Mouse (Mus musculus): ENCODE data around the gene Nav2.

Nav2 gene

DNA sequence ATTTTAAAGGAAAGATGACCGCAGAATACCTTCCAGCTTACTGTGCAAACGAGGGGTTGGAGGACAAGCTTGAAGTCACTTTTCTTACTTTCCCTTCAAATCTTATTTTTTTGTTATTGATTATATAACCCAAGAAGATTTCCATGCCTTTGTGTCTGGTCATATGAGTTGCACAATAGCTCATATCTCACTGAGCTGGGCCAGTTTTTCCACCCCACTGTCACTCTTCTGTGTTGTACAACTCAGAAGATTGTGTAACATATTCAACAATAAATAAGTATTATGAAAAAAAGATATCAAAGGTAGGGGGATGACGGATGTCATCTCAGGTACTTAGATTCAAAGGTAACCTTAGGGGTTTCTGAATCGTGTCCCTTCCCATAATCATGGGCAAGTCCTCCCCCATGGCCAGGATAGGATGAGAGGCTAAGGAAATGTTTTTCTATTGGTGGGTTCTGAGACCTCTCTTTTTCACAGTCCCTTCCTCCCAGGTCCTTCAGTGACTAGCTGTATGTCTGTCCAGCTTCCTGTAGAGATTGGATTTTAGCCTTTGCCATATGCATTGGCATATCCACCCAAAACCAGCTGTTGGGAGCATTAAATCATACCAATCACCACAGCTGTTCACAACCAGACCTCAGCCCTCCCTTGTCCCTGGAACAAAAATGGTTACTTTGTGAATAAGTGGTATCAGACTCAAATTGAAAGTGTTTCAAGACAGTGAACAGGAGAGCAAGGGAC, 24.8 kb upstream of the Nav2 start:
- in situ Hi-C loops (cut with MboI; ENCODE audit: low pct_unique_long_range_greater_than_20kb in 1 of 2, low sequenced_read_pairs in 2 of 2, unreplicated experiment in 1 of 2) = no loop called here

DNA sequence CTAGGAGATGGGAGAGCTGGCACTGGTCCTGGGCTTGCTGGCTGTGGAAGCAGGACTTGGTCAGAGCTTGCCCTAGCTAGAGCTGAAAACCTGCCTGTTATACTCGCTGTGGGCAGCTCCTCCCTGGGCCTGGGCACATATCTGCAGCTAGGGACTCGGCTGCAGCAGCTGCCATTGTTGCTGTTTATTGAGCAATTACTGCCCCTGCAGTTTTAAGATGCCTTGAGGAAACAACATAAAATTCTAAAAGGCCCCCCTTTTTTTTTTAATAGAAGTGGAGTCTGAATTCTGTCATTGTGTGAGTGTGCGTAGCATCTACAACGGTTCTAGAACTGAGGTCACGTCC, 24.3 kb upstream of the Nav2 start:
- in situ Hi-C loops (cut with MboI; ENCODE audit: low pct_unique_long_range_greater_than_20kb in 1 of 2, low sequenced_read_pairs in 2 of 2, unreplicated experiment in 1 of 2) = no loop called here

DNA sequence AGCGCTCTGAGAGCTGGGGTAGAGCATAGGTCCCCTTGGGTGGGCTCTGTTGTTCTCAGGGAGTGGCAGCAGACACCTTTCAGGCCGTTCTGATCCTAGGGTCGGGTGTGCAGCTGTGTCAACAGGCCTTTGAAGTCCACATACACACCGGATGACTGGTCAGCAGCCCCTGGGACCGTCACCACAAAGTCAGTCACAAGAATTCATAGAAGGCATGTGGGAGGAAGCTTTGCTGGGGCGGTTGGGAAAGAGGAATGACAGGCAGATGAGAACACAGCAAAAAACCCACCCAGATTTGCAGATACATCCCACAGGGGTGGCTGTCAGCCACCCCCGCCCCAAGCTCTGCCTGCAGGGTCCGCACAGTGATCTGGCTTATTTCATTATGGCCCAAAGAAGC, 20.5 kb upstream of the Nav2 start:
- in situ Hi-C loops (cut with MboI; ENCODE audit: low pct_unique_long_range_greater_than_20kb in 1 of 2, low sequenced_read_pairs in 2 of 2, unreplicated experiment in 1 of 2) = no loop called here

DNA sequence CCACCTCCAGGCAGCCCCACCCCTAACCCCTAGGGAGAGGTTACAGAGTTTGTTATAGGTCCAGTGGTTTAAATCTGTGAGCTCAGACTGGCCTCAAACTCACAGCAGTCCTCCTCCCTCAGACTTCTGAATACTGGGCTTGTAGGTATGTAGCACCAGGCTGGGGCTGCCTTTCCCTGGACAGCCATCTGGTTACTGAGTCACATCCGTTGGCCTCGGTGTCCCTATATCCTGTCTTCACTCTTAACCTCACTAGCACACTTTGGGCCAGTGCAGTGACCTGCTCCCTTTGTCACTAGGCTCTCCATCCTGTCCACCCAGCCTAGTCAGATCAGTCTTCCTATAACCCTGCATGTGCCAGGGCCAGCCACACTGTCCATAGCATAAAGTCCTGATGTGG, 19.8 kb upstream of the Nav2 start:
- in situ Hi-C loops (cut with MboI; ENCODE audit: low pct_unique_long_range_greater_than_20kb in 1 of 2, low sequenced_read_pairs in 2 of 2, unreplicated experiment in 1 of 2) = no loop called here

DNA sequence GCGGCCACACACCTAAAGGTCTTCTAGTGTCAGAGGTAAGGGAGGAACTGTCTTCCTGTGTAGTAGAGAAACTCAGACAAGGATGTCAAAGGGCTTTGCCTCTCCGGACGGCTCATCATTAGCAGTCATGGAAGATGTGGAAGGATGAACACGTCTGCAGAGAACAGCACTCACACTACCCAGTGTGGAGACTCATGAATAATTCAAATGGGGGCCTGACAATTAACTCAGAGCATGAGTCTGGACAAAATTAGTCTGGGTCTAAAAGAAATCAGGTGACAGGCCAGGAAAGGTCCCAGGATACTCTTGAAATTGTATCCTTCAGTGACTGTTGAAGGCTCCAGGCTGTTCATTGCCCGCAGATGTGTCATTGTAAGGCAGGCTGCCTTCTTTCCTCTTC, 17.5 kb upstream of the Nav2 start:
- in situ Hi-C loops (cut with MboI; ENCODE audit: low pct_unique_long_range_greater_than_20kb in 1 of 2, low sequenced_read_pairs in 2 of 2, unreplicated experiment in 1 of 2) = no loop called here

DNA sequence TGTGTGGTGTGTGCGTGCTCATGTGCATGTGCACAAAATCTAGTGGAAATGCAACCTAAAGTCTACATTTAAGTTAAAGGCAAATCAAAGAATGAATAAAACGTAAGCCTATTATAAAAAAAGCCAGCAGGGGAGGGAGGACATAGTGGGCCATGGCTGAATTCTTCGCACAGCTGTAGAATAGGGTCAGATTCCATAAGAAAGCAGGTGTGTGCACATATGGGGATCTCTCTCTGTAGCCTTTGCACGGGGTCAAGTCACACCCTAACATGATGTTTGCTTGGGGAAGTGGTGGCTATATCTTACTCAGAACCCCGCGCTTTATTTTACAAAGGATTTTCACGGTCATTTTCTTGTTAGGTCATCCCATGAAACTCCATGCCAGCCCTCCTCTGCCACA, 15.4 kb upstream of the Nav2 start:
- in situ Hi-C loops (cut with MboI; ENCODE audit: low pct_unique_long_range_greater_than_20kb in 1 of 2, low sequenced_read_pairs in 2 of 2, unreplicated experiment in 1 of 2) = no loop called here

DNA sequence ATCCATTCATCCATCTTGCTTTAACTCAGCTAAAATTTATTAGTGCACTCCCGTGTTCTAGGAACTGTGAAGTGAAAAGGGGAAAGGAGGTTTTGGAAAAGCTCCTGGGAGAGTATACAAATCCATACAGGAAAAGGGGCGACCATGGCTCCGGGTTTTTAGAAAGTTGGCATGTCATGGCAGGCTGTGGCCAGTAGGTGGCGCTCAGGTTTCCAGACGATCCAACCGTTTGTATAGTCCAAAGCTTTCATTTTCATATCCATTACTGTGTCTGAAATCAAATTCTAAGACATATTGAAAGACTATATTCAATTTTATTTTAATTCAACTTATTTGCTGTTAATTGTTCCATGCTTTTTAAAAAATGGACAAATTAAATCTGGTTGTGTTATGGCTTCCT, 14.4 kb upstream of the Nav2 start:
- in situ Hi-C loops (cut with MboI; ENCODE audit: low pct_unique_long_range_greater_than_20kb in 1 of 2, low sequenced_read_pairs in 2 of 2, unreplicated experiment in 1 of 2) = no loop called here

DNA sequence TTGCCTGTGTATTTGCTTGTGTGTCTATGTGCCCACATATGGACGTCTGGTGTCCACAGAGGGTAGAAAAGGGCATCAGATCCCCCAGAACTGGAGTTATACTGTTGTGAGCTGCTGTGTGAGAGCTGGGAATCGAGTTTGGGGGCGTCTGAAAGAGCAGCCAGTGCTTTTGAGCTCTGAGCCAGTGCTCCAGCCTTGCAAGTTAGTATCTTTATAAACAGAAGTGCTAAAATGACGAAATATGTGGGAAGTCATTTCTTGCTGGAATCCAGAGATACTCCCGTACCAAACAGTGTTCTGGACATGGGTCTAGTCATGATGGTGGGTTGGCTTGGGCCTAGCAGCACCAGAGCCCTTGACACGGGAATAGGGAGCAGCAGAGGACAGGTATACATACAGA, 13.8 kb upstream of the Nav2 start:
- in situ Hi-C loops (cut with MboI; ENCODE audit: low pct_unique_long_range_greater_than_20kb in 1 of 2, low sequenced_read_pairs in 2 of 2, unreplicated experiment in 1 of 2) = no loop called here

DNA sequence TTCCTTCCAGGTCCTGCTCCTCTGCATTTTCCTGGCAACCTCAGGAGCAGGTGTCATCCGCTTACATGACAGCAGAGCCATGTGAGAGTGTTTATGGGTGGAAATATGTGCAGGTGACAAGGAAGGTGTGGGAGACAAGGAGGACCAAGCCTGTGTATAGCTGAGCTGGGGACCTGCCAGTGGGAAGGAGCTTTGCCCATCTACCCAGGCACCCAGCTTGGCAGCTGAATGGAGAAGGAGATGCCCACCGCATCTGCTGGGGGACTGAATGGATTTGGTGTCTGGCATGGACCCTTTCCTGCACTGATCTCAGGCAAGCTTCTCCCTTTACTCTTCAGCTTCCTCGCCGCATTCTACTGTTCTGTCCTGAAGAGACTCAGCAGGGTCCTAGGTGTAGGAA, 13.0 kb upstream of the Nav2 start:
- in situ Hi-C loops (cut with MboI; ENCODE audit: low pct_unique_long_range_greater_than_20kb in 1 of 2, low sequenced_read_pairs in 2 of 2, unreplicated experiment in 1 of 2) = no loop called here

DNA sequence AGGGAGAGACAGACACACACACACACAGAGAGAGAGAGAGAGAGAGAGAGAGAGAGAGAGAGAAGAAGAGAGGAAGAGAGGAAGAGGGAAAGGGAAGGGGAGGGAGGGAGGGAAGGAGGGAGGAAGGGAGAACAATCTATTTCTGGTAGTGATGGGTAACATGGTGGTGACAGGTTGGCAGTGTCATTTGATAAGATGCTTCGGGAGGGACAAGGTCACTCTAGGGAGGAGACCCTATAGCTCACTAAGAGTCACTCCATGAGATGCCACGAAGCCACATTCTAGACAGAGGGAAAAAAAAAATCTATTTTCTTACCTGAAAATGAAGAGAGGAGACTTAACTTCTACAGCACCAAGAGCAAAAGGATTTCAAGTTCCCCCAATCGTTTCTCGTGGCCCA, 12.5 kb upstream of the Nav2 start:
- in situ Hi-C loops (cut with MboI; ENCODE audit: low pct_unique_long_range_greater_than_20kb in 1 of 2, low sequenced_read_pairs in 2 of 2, unreplicated experiment in 1 of 2) = no loop called here

DNA sequence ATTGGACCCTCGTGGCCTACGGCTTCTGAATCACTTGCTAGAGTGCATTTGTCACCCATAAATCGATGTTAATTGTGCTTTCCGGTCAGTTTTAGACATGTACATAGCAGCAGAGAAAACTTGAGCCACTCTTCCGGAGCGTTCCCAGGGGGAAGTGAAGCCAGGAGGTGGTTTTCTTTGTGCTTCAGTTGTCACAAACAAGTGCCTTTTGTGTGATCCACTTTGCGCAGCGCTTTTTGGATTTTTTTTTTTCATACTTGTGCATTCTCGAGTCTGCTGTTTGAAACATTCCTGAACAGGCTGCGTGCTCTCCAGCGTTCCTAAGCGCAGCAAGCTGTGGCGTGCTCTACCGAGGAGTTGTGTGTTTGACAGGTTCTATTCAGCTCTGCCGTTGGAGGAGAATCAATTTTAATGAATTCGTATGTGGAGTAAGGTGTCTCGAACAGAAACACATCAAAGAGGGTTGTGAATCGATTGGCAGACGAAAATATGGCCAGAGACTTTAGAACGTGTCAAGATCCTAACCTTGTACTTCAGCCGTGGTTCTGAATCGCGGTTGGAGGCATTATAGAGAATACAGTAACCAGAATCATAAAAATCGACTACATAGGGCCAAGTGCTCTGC, 10.9 kb upstream of the Nav2 start:
- in situ Hi-C loops (cut with MboI; ENCODE audit: low pct_unique_long_range_greater_than_20kb in 1 of 2, low sequenced_read_pairs in 2 of 2, unreplicated experiment in 1 of 2) = no loop called here

DNA sequence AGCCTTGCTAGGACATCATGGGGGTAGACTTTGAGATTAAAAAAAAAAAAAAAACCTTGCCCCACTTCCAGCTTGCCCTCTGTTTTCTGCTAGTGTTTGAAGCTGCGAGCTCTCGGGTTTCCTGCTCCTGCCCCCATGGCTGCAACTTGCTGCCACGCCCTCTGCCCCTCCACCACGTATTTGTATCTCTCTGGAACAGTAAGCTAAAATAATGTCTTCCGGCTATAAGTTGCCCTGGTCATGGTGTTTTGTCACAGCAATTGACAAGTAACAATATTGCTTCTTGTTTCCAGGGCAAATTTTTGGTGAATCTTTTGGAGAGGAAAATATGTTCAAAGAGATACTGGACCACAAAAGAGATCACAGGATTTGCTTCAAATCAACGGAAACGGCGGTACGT, 10.1 kb upstream of the Nav2 start:
- in situ Hi-C loops (cut with MboI; ENCODE audit: low pct_unique_long_range_greater_than_20kb in 1 of 2, low sequenced_read_pairs in 2 of 2, unreplicated experiment in 1 of 2) = no loop called here

DNA sequence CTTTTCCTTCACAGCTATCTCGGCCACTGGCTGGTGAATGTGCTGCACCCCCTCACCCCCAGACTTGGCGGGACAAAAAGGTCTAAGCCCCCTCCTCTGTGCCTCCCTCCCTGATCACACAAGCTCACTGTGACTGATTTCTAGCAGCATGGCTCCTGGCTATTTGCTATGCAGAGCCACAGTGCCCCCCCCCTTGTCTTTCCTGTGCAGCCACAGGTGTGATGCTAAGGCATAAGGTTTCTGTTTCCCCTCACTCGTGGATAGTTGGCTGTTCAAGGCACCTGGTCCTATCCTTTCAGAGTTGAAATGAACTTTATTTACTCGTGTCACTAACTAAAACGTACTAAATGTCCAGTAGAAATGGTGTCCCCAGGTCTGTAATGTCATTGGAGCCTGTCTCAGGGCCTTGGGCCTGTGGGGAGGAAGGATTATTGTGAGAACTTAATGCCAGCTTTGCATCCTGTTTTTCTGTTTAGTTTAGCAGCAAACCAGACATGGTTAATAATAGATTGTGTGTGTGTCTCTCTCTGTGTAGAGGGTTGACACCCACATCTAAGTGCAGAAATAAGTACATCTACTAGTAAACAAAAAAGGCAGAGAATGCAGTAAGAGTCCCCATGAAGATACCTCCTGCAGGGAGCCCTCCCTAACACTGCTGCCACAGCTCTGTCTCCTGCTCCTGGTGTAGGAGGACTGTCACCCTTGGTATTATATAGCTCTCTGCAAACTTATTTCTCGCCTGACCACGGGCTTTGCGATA, 7.9 kb upstream of the Nav2 start:
- in situ Hi-C loops (cut with MboI; ENCODE audit: low pct_unique_long_range_greater_than_20kb in 1 of 2, low sequenced_read_pairs in 2 of 2, unreplicated experiment in 1 of 2) = no loop called here

DNA sequence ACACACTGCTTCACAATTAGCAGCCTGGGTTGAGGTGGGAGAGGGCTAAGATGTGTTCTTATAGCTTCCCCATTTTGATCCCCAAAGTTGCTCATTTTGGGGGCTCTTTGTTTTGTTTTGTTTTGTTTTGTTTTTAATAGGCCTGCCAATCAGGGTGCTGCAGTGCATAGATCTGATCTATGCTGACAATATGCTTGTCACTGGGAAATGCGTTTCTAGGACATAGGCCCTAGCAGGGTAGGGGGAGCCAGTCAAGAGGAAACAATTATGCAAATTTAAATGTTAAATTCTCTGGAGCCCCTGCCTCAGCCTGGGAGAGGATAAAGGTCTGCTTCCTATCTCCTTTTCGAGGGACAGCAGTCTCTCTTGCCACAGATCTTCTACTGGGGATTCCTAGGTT, 6.1 kb upstream of the Nav2 start:
- in situ Hi-C loops (cut with MboI; ENCODE audit: low pct_unique_long_range_greater_than_20kb in 1 of 2, low sequenced_read_pairs in 2 of 2, unreplicated experiment in 1 of 2) = no loop called here

DNA sequence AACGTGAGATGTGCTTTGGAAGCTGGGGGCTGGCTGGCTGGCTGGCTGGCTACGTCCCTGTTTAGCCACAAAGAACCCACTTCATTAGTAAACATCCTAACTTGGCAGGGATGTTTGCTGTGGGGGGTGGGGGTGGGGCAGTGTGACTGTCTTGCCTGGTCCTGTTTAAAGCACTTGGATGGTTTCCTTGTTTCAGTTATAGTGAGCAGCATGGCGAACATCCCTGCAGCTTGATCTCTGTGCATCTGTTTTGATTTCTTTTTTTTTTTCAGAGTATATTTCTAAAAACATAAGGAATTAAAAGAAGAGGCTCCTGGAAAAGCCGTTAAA, 791 bp downstream of the Nav2 start:
- in situ Hi-C loops (cut with MboI; ENCODE audit: low pct_unique_long_range_greater_than_20kb in 1 of 2, low sequenced_read_pairs in 2 of 2, unreplicated experiment in 1 of 2) = no loop called here

DNA sequence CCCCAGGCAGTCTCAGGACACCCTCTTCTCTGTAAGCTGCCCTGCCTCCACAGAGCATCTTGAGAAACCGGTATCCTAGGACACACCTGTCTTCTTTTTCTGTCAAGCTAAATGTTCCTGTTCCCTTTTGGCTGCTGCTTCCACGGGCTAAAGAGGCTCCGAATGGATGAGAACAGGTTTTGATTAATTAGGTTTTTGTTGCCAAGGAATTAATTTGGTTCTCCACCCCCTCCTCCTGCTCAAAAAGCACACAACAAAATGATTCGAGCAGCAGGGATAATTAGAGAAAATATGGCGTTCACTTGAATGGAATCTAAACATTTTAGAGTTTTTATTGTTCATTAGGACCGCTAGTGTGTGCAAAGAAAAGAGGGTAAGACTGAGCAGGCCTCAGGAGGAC, 1.8 kb downstream of the Nav2 start:
- in situ Hi-C loops (cut with MboI; ENCODE audit: low pct_unique_long_range_greater_than_20kb in 1 of 2, low sequenced_read_pairs in 2 of 2, unreplicated experiment in 1 of 2) = no loop called here

DNA sequence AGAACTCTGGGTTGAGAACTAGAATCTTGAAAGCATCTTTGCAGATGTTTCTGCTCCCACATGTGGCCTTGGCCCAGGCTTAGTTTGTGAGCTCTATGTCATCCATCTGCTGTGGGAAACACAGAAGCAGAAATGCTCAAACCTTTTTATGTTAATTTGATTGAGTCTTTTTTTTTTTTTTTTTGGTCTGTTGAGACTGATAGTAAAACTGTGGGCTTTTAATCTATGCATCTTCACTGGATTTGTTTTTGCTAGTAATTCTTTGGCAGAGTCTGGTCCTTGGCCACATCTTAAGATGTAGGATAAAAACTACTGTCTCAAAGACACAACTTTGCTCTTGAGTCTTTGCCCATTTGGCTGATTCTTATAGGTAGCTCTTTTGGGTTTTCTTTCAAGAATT, 2.6 kb downstream of the Nav2 start:
- in situ Hi-C loops (cut with MboI; ENCODE audit: low pct_unique_long_range_greater_than_20kb in 1 of 2, low sequenced_read_pairs in 2 of 2, unreplicated experiment in 1 of 2) = no loop called here

DNA sequence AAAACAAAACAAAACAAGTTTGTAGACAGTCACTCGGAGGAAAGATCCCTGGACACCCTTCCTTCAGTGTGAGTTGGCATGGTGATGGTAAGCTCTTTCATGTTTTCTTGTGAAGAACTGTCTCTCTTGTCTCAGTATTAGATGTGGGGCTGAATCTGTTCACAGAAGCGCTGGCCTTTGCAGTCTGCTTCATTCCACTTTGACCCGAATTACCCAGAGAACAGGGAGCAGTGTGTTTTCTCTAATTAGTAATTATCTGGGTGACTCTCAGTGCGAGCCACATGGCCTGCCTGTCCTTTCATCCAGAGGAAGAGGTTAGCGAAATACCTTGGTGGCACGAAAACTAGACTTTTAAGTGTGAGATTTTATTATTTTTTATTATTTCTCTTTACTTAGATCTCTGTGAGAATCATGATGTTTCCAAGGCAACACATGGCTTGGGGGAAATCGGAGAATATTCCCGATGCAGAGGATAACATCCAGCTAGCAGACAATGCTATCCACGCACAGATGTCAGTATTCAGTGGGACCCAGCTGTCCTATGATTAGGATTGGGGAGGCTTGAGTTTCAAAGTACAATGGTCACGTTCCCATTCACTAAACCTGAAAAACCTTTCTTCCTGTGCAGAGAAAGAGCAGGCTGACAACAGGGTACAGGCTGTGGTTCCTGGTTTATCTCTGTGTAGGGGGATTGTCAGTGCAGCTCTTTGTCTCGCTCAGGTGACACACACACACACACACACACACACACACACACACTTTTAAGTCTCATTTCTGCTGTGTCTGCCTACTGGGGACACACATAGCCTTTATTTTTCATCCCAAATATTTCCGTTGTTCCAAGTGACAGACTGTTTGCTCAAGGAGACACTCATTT, 6.4 kb downstream of the Nav2 start:
- in situ Hi-C loops (cut with MboI; ENCODE audit: low pct_unique_long_range_greater_than_20kb in 1 of 2, low sequenced_read_pairs in 2 of 2, unreplicated experiment in 1 of 2) = no loop called here

DNA sequence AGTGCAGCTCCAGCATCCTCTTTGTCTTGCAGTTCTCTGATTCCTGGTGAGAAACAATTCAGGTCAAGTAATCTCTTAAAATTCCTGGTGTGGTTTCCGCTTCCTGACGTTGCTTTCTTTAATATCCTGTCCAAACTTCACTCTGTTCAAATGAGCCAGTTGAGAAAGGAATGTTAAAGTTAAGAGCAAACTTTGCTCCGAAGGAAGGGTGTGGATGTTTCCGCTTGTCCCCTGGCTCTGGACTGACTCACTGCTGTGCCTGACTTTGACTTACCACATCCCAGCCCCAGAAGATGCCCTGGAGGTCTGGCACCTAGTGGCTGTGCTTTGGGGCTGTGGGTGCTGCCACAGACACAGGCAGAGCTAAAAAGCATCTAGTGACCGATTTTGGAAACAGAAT, 8.9 kb downstream of the Nav2 start:
- in situ Hi-C loops (cut with MboI; ENCODE audit: low pct_unique_long_range_greater_than_20kb in 1 of 2, low sequenced_read_pairs in 2 of 2, unreplicated experiment in 1 of 2) = no loop called here

Data from mouse embryonic stem cell (cell line).